Mouse (Mus musculus) WW6 (cell line): ENCODE measurements at regions not wholly inside any gene's neighbourhood (a gene's known extent, or its start where the extent isn't known, plus 50 kb on each side); places are given as distances from the start of the nearest gene placed in this dataset.

Source experiments
- DNase-seq: peaks from one replicate; pipeline ENCODE4 v3.0.0-alpha.2; 2013; ENCODE audit warnings: low read depth, low spot score

DNA sequence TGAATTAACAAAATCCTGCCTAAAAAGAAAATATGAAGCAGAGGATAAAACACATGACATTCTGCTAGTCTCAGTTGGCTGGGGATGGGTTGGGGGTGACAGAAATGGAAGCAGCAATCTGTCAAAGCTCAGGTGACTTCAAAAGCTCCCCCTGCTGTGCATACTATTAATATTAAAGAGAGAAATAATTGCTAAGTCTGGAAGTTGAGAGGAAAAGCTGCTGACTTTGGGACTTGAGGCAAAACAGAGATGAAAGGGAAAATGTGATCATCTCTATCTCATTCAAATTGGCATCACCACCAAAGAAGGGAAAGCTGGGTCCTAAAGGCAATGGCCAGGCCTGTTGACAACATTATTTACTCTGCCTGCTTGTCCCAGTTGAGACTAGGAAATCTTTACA is 90.8 kb downstream of the Rpe65 start:
- DNase-seq = no peak

DNA sequence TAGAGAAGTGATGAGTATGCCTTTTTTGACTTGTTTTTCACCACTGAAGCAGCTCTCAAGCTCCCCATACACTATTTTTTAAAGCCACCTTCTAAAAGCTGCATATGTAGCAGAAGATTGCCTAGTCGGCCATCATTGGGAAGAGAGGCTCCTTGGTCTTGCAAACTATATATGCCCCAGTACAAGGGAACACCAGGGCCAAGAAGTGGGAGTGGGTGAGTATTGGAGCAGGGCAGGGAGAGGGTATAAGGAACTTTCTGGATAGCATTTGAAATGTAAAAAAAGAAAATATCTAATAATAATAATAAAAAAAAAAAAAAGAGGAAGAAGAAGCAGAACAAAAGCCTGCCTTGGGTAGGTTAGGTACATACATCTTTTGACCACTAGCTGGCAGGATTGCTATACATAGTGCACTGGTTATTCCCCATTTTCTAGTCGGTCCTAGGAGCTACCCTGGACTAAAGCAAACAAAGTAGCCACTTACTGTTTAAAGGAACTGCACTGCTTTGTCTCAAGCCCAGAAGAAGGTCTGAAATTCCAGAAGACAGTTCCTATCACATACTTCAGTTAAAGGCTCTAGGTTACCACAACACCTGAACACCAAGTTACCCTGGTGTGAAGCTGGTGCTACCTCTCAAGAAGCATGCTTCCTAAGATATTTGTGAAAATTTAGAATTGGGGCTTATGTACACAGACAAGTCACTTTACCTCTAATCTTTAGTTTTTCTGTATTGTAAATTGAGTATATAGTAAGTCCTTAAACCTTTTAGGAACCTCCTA is 114.9 kb upstream of the Wls start:
- no peak for DNase-seq

DNA sequence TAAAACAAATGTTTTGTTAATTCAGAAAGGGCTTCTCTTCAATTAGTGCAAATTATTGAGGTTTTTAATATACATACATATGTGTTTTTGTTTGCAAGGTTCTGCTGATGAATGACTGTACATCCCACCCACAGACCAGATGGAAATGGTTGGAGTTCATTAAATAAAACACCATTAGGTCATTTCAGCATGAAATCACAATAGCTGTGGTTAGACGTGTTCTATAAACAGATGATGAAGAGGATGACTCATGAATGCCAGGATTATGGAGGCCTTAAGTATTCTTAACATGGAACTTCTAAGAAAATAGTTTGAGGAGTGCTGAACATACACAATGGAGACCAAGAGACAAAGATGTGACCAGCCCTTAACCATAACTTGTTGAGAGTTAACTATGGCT is 107.3 kb upstream of the Wls start:
- DNase-seq = no peak

DNA sequence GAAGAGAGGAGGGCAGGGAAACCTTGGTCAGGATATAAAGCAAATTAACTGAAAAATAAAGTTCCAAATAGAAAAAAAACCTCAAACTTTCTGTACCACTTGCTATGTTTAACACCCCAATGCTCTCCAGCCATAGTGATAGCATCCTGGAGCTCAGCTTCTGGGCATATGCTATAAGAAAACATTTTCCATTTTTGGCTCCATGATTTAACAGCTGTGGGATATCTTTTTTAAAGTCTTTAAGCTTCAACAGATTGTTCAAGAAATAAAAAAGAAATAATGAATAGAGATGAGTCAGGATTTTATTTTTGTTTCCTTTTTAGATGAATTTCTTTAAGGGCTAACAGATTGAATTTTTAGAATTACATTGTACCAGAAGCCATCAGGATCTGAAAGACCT is 106.3 kb upstream of the Wls start:
- DNase-seq = no peak

DNA sequence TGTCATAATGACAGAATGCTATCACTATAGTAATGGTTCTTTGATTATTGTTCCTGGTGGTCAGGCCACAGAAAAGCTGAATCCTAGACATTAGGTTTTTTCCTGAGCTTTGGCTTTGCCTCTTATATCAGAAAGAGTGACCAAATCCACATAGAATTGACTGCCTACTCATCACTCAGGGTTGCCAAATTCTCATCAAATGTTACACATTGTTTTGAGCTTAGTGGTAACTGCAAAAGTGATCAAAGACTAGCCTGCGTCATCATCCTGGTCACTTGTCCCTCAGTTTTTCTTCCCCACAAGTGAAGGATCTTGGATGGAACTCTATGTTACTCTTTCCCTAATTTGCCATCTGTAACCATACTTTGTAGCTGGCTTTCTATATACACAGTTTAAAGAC is 104.9 kb upstream of the Wls start:
- no peak for DNase-seq

DNA sequence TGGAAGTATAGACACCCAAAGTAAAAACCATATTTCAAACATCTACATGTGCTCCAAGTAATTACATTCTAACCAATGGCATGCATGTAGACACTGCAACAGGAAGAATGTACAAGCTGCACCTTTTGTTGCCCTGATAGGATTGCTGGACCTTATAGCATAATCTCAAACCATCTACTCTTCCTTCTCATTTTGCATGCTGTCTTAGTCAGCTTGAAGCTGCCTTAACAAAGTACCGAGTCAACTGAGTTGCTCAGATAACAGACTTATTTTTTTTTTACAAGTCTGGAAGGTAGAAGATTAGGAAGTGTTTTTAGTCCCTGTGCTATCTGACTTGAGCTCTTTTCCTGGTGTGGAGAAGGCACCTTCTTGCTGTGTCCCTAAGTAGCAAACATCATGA is 103.4 kb upstream of the Wls start:
- DNase-seq = no peak

DNA sequence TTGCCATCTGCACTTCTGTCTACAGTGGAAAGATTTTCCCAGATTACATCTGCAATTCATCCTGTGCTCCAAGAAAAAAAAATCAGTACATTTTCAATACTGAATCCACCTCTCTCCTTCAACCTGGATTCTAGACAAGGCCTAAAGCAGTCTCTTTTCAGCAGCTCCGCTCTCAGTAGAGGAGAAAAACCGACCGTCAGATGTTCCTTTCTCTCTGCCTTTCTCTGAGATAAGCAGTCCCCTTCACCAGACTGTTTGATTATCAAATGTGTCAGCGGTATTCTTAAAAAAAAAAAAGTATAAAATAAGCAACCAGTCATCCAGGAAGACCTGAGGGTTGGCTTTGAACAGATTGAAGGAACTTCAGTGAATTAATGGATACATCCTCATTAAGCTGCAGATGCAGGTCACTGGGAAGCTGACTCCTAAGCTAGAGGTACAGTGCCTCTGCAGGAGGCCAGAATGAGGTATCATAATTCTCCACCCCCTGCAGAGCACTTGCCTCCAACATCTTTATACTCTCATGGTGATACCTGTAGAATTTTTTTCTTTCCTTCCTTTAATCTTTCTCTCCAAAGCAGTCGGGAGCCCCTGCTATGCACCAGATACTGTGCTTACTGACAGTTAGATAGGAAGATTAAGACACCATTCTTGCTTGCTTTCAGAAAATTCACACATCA is 98.7 kb upstream of the Wls start:
- no peak for DNase-seq

DNA sequence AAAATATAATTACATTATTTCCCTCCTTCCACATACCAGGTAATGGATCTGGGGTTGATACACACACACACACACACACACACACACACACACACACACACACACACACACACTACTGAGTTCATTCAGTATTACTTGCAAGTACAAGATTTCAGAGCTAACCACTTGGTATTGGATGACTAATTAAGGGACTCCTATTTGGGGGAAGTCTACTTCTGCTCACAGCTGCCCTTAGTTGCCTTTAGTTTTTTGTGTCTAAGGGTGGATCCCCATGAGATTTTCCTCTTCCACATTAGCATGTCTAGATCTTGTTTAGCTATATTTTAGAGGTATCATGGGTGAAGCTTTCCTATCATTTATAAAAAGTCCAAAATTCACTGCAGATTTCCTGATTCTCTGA is 97.7 kb upstream of the Wls start:
- no peak for DNase-seq

DNA sequence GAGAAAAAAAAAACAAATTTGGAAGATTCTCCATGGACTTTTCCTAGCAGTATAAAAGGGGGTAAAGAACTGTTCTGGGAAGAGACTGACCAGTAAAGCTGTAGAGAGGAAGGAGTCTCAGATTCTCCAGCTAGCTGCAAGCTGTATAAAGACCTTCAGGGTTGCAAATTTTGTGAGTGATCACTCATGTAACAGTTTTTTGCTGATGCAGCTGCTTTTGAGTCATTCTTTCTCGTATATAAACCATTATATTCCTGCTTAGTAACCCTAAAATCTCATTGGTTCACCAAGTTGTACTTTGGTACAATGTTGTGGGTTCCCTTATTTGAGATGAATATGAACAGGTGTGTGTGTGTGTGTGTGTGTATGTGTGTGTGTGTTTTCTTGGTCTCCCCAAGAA is 79.7 kb upstream of the Wls start:
- no peak for DNase-seq

DNA sequence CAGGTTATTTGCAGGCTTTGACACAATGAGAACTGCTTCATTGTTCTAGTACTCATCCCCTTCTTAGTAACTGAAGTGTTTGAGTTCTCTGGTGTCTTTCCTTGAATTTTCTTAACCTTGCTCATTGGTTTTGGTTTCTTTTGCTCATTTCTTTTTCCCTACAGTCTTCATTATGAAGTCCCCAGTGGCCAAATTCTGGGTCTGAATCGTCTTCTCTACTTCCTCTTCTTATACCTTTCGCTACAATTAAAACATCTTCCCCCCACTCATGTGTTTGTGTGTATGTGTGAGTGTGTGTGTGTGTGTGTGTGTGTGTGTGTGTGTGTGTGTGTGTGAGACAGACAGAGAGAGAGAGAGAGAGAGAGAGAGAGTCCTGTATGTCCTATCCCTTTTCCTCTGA is 79.2 kb upstream of the Wls start:
- no peak for DNase-seq

DNA sequence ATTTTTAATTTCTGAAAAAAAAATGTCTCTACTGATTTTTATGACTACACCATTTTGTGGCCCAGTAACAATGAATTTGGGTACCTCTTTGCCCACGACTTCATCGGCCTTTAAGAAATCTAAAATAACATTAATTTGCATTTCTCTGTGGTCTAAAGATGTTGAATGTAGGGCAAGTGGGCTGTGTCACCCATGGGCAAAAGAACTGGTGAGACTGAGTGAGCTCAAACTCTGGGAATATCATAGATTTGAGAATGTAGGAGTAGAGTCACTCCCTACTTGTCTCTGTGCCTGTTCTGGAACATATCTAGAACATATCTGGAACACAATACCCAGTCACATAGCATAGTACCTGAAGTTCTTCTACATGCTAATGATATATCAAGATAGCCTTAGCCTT is 78.5 kb upstream of the Wls start:
- DNase-seq = no peak

DNA sequence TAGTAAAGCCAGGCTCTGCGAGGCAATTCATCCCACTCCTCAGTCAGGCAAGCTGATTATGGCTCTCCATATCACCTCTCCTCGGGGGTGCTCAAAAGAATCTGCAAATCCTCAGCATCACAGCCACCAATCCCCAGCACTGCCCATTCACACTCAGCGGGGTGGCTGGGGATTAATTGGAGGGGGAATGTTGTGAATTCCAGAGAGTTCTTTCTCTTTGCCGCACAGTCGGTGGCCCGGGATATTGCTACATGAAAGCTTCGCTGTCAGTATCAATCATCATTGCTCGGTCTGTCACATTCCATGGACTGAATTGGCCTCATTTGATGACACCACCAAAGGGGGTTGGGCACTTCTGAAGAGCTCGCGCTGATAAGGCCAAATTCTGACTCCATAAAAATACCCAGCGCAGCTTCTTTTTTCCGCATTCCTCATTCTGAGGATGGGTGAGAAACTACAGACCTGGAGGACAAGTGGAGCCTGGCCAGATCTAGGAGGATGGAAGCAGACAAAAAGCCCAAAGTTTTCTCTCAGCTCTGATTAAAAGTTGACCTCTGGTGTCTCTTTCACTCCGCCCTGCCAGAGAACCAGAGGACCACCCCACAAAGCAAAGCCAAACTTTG is 57.1 kb upstream of the Wls start:
- peak; percentile 13 for DNase-seq

DNA sequence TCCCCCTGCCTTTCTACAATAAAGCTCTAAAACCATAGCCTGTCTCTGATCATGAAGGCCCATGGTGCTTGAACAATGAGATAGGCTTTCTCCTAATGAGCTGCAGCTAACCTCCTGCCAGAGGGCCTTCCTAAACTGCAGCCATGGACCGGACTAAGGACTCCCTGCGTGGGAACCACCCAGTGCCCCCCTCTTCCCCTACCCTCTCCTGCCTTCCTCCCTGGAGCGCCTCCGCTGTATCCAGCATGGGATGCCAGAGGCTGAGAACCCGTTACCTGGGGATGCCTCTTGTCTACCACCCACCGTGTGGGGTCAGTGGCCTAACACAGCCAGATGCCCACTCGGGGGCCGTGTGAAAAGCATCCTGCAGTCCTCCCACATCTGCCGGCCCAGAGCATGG is 51.7 kb upstream of the Wls start:
- DNase-seq = no peak
